Mouse (Mus musculus): ENCODE measurements around the gene Skint1.
"Not testable (repeated sequence)": the region's sequence is repeated elsewhere in the genome, so short reads cannot be mapped to it uniquely, and the experiment has no call there.

Gene Skint1

DNA sequence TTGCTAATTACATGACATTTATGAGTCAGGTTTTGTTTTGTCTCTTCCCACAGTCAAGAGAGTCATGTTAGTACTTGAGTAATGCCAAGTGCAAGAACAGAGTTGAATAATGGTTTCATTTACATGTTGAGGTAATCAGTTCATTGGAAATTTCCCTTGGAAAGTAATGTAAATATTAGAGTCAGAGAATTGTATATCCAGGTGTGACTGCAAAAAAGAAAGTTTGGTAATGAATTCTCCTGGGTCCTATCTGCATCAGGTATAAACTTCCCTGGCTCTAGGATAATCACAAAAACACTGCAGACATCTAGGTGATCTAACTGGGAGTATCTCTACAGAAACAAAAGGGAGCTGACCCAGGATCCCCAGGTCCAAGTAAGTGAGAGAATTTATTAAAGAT, at the start of gene Skint1:
Gene Skint1 (plus strand): TSS at position 301 of the 400 bp plus-strand sequence.
- no peak for DNase-seq (ENCODE audit: low spot score in 2 of 2)

DNA sequence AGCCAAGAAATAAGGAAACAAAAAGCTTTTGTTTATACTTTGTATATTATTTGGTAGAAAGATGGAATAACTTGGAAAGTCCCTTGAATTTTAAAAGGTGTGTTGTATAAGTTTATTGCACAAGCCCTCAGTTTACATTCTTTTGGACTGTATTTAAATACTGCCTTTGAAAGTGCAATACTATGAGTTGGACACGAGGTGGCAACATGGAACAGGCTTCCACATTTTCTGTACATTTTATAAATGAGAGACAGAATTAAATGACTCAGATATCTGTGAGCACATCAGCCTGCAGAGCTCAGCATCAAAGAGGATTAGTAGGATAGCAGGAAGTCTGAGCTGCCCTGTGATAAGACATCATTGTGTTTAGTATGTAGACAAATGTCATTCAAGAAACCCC, 44.8 kb upstream of the Skint1 start:
- peak in 1 of 2 experiments; percentile 3 for DNase-seq (ENCODE audit: low spot score in 2 of 2)

- not testable (repeated sequence) for DNase-seq (ENCODE audit: low spot score in 2 of 2)
These were observed 42.8 kb upstream of the Skint1 start for GRCm38 (mm10) chr4:111963241-111963640.

- no peak for DNase-seq (ENCODE audit: low spot score in 2 of 2)
These were observed 42.4 kb upstream of the Skint1 start for GRCm38 (mm10) chr4:111963669-111964068.

DNA sequence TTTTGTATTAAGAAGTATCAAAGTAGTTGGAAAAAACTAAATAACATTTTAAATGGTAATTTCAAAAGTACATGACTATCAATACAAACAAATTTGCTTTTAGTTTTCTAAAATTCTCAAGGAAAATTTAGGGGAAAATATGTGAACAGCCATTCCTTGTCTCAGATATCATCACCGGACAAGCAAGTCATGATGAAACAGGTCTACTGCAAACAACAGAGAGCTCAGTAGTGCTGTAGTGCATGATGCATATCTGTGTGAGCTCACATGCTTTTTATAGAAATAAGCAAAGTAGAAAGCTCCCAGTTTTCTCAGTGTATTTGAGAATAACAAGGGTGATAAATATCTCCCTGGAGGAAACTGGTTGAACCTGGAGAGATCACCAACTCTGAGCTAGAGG, 33.4 kb upstream of the Skint1 start, which contains the start of gene Skint7:
Gene Skint7 (plus strand): TSS at position 301 of the 400 bp plus-strand sequence.
- DNase-seq (ENCODE audit: low spot score in 2 of 2) = no peak

GRCm38 (mm10) chr4:112071716-112072115, 65.6 kb downstream of the Skint1 start, which contains the start of gene Skint4:
Skint4 (plus strand) TSS chr4:112072016.
- DNase-seq (ENCODE audit: low spot score in 2 of 2) = no peak

Data from left cerebral cortex, adult 9 months (tissue).